In genomic region chr16:21368821-21369220, GRCm38 (mm10) we compare ENCODE assay signal across 21 mouse cellular contexts.
"Had no signal": no experiment of that assay in that cellular context is flagged by ENCODE, and none has a peak within 500 bp of the region (broad histone marks: within the 10 kb centered on the region; RNA-seq: fewer than 3 reads in every experiment).

No protein-coding gene starts in this region.

- H3K27ac ChIP-seq: kidney, embryonic 15.5 days; left cerebral cortex, adult 2 months; limb, embryonic 15.5 days; liver, embryonic 14.5 days; lung, embryonic 15.5 days; neural tube, embryonic 12.5 days; neural tube, embryonic 15.5 days had no signal

- H3K4me2 ChIP-seq: kidney, embryonic 15.5 days; limb, embryonic 12.5 days; limb, embryonic 15.5 days; liver, embryonic 11.5 days; lung, embryonic 15.5 days; midbrain, embryonic 11.5 days; neural tube, embryonic 12.5 days; neural tube, embryonic 15.5 days had no signal

- H3K9me3 ChIP-seq: kidney, embryonic 15.5 days; limb, embryonic 12.5 days; limb, embryonic 15.5 days; lung, embryonic 15.5 days; neural tube, embryonic 12.5 days; neural tube, embryonic 15.5 days had no signal

- H3K27me3 ChIP-seq: limb, embryonic 12.5 days; limb, embryonic 15.5 days; lung, embryonic 15.5 days; neural tube, embryonic 12.5 days; neural tube, embryonic 15.5 days had no signal

- H3K4me3 ChIP-seq: kidney, embryonic 15.5 days; left cerebral cortex, adult 2 months; limb, embryonic 12.5 days; limb, embryonic 15.5 days; lung, embryonic 15.5 days; neural tube, embryonic 12.5 days; neural tube, embryonic 15.5 days had no signal

- H3K36me3 ChIP-seq: kidney, embryonic 15.5 days; limb, embryonic 12.5 days; limb, embryonic 15.5 days; lung, embryonic 15.5 days; neural tube, embryonic 12.5 days; neural tube, embryonic 15.5 days had no signal

- ATAC-seq: liver, postnatal 0 days had no signal

- H3K9ac ChIP-seq: kidney, embryonic 15.5 days; limb, embryonic 12.5 days; limb, embryonic 15.5 days; liver, embryonic 14.5 days; liver, postnatal 0 days; lung, embryonic 15.5 days; neural tube, embryonic 12.5 days; neural tube, embryonic 15.5 days had no signal

- DNase-seq: kidney, adult 8-10 months; kidney, postnatal 10 days; kidney, postnatal 36 days; layer of hippocampus, postnatal 36 days; liver, postnatal 0 days; lung, postnatal 14 days; lung, postnatal 4 days; midbrain, embryonic 14.5 days; retina, postnatal 1 day; right cerebral cortex, postnatal 25 days; thymus, postnatal 36 days had no signal
